10 mouse cellular contexts compared by ENCODE assay signal in genomic region chr4:45163711-45164110, GRCm38 (mm10). TPM values are rescaled to one million over a fixed set of nuclear protein-coding genes. Genes with fewer than 3 reads are reported as not detected.
A peak's percentile ranks its signal among the peaks of the same experiment; 100 is the strongest.
DNase-seq lines count a peak whose midpoint lies in the region; ATAC-seq and TF ChIP-seq lines count a peak whose summit lies in the region.
"Had no signal": no experiment of that assay in that cellular context is flagged by ENCODE, and none has a peak within 500 bp of the region (broad histone marks: within the 10 kb centered on the region; RNA-seq: fewer than 3 reads in every experiment).

No protein-coding gene starts in this region.

- H3K9ac ChIP-seq in hindbrain, embryonic 14.5 days = no peak overlapping the region
- H3K9ac ChIP-seq in hindbrain, embryonic 12.5 days = no peak overlapping the region
- H3K9ac ChIP-seq: lung, embryonic 15.5 days had no signal

- 22% methylated on average over 1 of the region's 1 CpGs for WGBS in hindbrain, embryonic 14.5 days
- WGBS in hindbrain, embryonic 12.5 days = 40% methylated on average over 1 of the region's 1 CpGs

- H3K4me1 ChIP-seq in hindbrain, embryonic 14.5 days (replicated peaks; ENCODE audit: control insufficient read depth, insufficient read depth, low read length) = no peaks in the 10 kb centered on the region
- H3K4me1 ChIP-seq in hindbrain, embryonic 12.5 days = no peaks in the 10 kb centered on the region
- no peaks in the 10 kb centered on the region for H3K4me1 ChIP-seq in G1E (ENCODE audit: insufficient read depth, low read depth, low read length)
- H3K4me1 ChIP-seq: forebrain, embryonic 10.5 days; lung, embryonic 15.5 days had no signal

- TF ChIP-seq CTCF in G1E (IDR thresholded peaks at IDR 0.05; ENCODE audit: low read depth, low read length) = no peak

- no peak overlapping the region for H3K4me2 ChIP-seq in hindbrain, embryonic 14.5 days (replicated peaks)
- no peak overlapping the region for H3K4me2 ChIP-seq in hindbrain, embryonic 12.5 days (replicated peaks)
- H3K4me2 ChIP-seq: lung, embryonic 15.5 days had no signal

- H3K27ac ChIP-seq in hindbrain, embryonic 14.5 days = no peak overlapping the region
- no peak overlapping the region for H3K27ac ChIP-seq in hindbrain, embryonic 12.5 days
- H3K27ac ChIP-seq: forebrain, embryonic 10.5 days; lung, embryonic 15.5 days had no signal

- ATAC-seq in hindbrain, embryonic 14.5 days (ENCODE audit: low FRiP score) = no peak
- ATAC-seq in hindbrain, embryonic 12.5 days (ENCODE audit: low FRiP score) = no peak
- no peak for ATAC-seq in G1E (ENCODE audit: extremely low read depth, insufficient number of reproducible peaks, low FRiP score, poor library complexity, severe bottlenecking)
- ATAC-seq in activated CD4-positive, CD25-positive, alpha-beta regulatory T cell, adult 4 months = no peak
- ATAC-seq: inflammation-experienced regulatory T-cells, adult 6 months had no signal

- peak; percentile 64 for DNase-seq in hindbrain, embryonic 14.5 days (ENCODE audit: low spot score)
- DNase-seq in A20 (ENCODE audit: low read depth, low spot score) (peak; percentile 28), G1E (ENCODE audit: low spot score) (peak; percentile 6)
- peak; percentile 37 for DNase-seq in kidney, postnatal 14 days
- no peak for DNase-seq in cerebellum, adult 9-10 months

- H3K4me3 ChIP-seq in hindbrain, embryonic 14.5 days (replicated peaks; ENCODE audit: low read length) = no peak overlapping the region
- no peak overlapping the region for H3K4me3 ChIP-seq in hindbrain, embryonic 12.5 days
- no peak overlapping the region for H3K4me3 ChIP-seq in G1E (ENCODE audit: low read depth, low read length)
- H3K4me3 ChIP-seq: forebrain, embryonic 10.5 days; lung, embryonic 15.5 days had no signal

- no peaks in the 10 kb centered on the region for H3K27me3 ChIP-seq in hindbrain, embryonic 14.5 days (ENCODE audit: control insufficient read depth, insufficient read depth, low read length)
- H3K27me3 ChIP-seq in hindbrain, embryonic 12.5 days = no peaks in the 10 kb centered on the region
- H3K27me3 ChIP-seq in G1E (ENCODE audit: insufficient read depth, low read length) = peaks cover 9% of the 10 kb centered on the region
- H3K27me3 ChIP-seq: lung, embryonic 15.5 days had no signal

- H3K36me3 ChIP-seq in hindbrain, embryonic 14.5 days (replicated peaks; ENCODE audit: control insufficient read depth, insufficient read depth) = no peaks in the 10 kb centered on the region
- no peaks in the 10 kb centered on the region for H3K36me3 ChIP-seq in hindbrain, embryonic 12.5 days
- no peaks in the 10 kb centered on the region for H3K36me3 ChIP-seq in G1E (replicated peaks)
- H3K36me3 ChIP-seq: forebrain, embryonic 10.5 days; lung, embryonic 15.5 days had no signal

- no peaks in the 10 kb centered on the region for H3K9me3 ChIP-seq in hindbrain, embryonic 14.5 days (ENCODE audit: control insufficient read depth, low read length)
- H3K9me3 ChIP-seq in hindbrain, embryonic 12.5 days (replicated peaks) = no peaks in the 10 kb centered on the region
- no peaks in the 10 kb centered on the region for H3K9me3 ChIP-seq in G1E (replicated peaks)
- H3K9me3 ChIP-seq: forebrain, embryonic 10.5 days; lung, embryonic 15.5 days had no signal

RNA-seq across cellular contexts. Expression of gene Frmpd1, which starts 21.0 kb away (rescaled TPM):
- 2.3 and 2.4 TPM in 2 replicates for polyA plus RNA-seq in hindbrain, embryonic 14.5 days (2014; fragmentation: Nextera tagmentation; extraction: Ambion mirVana)
- polyA plus RNA-seq in hindbrain, embryonic 12.5 days (2016; fragmentation: Nextera tagmentation; extraction: Ambion mirVana) = 2.0 and 2.5 TPM in 2 replicates
- total RNA-seq in G1E (2014; fragmentation: Nextera tagmentation) (20.8 and 30.5 TPM in 2 replicates), G1E (2017) (22.5 and 23.2 TPM in 2 replicates)
- polyA plus RNA-seq in G1E (2012) = 8.3 and 9.2 TPM in 2 replicates
- polyA plus RNA-seq in activated CD4-positive, CD25-positive, alpha-beta regulatory T cell, adult 4 months (2017; shearing (Covaris generic)) = not detected
- polyA plus RNA-seq: inflammation-experienced regulatory T-cells, adult 6 months had no signal

RNA-seq across cellular contexts. Expression of gene Tomm5, which starts 55.8 kb away (rescaled TPM):
- polyA plus RNA-seq in hindbrain, embryonic 14.5 days (2014; fragmentation: Nextera tagmentation; extraction: Ambion mirVana) = 166 and 176 TPM in 2 replicates
- polyA plus RNA-seq in hindbrain, embryonic 12.5 days (2016; fragmentation: Nextera tagmentation; extraction: Ambion mirVana) = 137 and 148 TPM in 2 replicates
- 106 and 135 TPM in 2 replicates for total RNA-seq in G1E (2014; fragmentation: Nextera tagmentation)
- total RNA-seq in G1E (2017) = 291 and 355 TPM in 2 replicates
- polyA plus RNA-seq in G1E (2012) = 127 and 156 TPM in 2 replicates
- 100 to 1,000 TPM; 150 TPM for polyA plus RNA-seq in activated CD4-positive, CD25-positive, alpha-beta regulatory T cell, adult 4 months (2017; shearing (Covaris generic))
